Mouse (Mus musculus): ENCODE measurements at regions not wholly inside any gene's neighbourhood (a gene's known extent, or its start where the extent isn't known, plus 50 kb on each side); places are given as distances from the start of the nearest gene placed in this dataset.
A peak's percentile ranks its signal among the peaks of the same experiment; 100 is the strongest.

GRCm38 (mm10) chr1:43247609-43248008, 50.8 kb upstream of the Fhl2 start:
- no peak for DNase-seq

DNA sequence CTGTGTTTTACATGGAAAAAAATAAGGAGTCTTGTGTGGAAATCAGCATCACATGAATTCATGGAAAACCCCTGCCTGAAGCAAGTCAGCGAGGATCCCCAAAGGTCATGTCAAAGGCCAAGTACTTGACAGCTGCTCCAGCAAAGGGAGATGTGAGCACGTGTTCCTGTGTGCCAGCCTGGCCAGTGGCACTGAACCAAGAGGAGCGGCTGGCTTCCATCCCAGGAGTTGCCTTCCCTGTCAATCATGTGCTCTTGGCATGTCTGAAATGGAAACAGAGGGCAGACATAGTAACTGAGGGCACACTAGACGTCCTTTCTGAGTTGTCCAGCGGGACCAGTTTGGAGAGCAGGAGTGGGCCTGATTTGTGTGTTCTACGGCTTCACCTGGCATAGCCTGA, 53.5 kb upstream of the Fhl2 start:
- peak; percentile 83 for DNase-seq

GRCm38 (mm10) chr1:43251356-43251755, 54.6 kb upstream of the Fhl2 start:
- DNase-seq: no peak

DNA sequence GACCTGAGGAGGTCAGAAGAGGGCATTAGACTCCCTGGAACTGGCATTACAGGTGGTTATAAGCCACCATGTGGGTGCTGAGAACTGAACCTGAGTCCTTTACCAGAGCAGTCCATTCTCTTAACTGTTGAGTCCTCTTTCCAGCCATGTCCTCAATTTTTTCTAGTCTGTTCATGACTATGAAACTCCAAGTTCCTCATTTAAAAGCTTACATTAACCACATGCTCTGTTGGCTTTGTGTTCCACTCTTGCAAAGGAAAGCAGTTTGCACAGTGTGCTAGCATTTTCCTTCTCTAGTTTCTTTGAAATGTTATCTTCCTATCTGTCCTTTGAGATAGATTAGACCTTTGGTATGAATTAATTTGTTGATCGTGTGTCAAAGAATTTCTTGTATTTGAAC, 57.3 kb upstream of the Fhl2 start:
- DNase-seq: no peak

DNA sequence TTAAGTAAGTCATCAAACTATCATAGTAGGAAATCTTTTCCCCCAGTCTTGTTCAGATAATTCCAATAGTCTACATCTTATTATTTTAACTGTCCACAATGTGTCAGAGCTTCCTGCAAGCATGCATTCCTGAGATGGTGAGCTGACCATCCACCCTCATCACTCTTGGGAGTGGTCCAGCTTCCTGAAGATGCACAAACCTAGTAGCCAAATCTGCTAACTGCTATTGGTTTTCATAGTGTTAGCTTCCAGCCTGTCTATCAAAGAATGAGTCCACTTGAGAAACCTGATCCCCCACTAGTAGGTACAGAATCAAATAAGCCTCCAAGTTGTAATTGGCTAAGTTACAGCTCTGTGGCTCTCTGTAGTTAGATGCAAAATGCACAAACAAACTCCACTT, 59.3 kb upstream of the Fhl2 start:
- no peak for DNase-seq

DNA sequence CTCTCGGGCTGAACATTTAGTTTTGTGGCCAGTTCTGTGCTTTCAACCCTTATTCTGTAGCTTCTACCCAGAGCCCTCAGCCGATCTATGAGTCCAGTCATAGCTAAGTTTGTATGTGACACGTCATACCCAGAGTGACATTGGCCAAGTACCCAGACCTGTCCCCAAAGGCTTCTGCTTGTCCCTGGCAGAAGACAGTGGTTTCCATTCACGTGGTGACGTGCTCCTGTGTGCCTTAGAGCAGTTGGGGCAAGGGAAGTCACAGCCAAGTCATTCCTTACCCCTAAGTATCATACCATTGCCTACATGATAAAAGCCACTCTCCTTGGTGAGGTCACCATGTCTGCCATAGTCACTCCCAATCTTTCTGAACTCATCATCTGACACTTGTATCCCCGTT, 61.1 kb upstream of the Fhl2 start:
- no peak for DNase-seq

DNA sequence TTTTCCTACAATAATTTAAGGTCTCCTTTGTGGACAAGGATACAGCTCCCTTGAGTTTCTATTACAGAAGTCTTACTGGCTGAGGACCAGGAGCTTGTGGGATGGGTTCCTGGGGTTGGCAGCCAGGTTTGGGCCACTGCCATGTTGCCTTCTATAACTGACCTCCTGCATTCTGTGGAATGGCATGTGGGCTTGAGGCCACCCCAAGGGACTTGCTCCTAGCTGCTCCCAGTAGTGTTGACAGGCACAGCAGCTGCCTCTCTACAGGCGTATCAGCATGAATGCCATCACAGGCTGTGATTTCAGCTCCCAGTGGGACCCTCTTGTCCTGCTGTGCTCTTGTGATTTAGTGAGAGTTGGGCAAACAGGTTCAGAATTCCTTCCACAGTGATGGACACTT, 63.1 kb upstream of the Fhl2 start:
- peak; percentile 72 for DNase-seq

DNA sequence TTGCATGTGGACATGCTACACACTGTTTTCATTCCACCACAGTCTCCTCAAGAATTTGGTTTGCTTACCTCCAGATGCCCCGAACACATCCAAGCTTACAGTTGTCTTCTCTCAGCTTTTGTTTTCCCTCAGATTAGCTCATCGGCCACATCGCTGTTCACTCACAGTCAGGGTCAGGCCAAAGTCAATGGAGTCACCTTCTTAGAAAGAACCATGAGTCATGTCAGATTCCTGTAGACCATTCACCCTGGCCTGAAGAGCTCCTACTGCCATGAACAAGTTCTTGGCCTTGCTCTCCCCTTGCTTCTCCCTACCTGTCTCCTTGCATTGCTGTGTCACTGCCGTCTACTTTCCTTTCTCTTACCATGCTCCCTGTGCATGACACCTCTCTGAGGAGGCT, 63.7 kb upstream of the Fhl2 start:
- no peak for DNase-seq

GRCm38 (mm10) chr1:43264407-43264889, 67.7 kb upstream of the Fhl2 start:
- DNase-seq: peak; percentile 67

DNA sequence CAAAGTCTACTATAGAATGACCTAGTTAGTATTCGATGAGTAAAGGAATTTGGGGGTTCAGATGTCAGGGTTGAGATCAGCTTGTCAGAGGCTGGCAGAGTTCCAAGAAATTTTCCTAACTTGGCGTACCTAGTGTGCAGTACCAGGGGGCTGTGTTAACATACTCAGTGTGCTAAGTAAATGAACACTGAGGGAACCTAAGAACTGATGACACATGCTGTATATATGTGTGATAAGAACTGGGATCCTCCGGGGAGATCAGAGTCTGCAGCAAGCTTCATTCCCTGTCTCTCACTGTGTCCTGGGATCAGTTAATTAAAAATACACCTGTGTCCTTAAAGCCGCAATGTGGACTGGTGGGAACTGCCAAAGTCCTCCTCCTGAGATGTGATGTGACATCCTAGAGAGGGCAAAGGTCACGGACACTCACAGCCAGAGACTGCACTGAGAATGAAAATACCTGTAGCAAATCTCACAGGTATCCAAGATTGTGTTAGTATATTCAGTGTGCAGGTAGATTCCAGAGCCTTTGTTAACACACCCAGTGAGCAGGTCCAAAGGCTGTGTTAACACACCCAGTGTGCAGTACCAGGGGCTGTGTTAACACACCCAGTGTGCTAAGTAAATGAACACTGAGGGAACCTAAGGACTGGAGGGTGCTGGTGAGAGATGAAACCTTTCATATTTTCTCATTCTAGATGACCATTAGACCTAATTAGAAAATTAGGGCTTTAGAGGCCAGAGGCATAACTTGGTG, 69.1 kb upstream of the Fhl2 start:
- no peak for DNase-seq

DNA sequence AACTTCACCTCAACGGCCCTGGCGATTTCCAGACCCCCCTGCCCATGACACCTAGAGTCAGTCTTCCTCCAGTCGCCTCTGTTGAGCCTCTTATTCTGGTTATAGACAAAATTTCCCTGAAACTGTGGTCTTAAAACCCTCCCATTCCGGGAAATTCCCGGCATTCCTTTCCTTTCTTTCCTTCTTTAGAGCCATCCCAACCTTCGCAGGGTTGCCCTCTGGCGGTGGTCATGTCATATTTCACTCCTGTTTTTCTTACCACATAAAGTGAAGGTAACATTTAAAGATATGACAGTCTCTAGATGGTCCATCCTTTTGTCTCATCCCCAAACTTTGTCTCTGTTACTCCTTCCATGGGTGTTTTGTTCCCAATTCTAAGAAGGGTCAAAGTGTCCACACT, 72.9 kb upstream of the Fhl2 start:
- peak; percentile 23 for DNase-seq

DNA sequence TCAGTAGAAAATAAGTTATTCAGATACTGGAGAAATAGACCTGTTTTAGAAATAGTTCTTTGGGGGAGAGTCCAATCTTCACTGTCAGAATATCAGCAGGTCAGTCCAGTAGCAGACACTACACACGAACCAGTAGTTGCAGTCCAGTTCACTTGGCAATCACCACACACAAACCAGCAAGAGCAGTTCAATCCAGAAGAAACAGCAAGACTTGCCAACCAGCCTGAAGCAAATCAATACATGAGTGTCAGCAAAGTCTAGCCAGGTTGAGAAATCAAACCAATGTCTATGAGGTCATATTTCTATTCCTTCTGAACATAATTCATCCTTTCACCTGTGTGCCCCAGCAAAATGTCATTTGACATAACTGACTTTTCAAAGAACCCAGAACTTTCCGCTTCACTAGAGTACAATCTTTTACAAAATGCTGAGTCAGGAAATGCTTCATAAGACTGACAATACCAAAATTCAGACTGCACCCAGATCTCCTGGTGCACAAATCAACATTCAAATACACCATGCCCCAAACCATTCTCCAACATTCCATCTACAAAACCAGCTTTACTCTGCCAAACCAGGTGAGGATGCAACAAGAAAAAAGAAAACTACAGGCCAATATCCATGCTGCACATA, 76.6 kb upstream of the Fhl2 start:
- no peak for DNase-seq

- no peak for DNase-seq
Measured at GRCm38 (mm10) chr1:43291736-43292135, 95.0 kb upstream of the Fhl2 start.

GRCm38 (mm10) chr1:43292561-43292960, 95.8 kb upstream of the Fhl2 start:
- no peak for DNase-seq

DNA sequence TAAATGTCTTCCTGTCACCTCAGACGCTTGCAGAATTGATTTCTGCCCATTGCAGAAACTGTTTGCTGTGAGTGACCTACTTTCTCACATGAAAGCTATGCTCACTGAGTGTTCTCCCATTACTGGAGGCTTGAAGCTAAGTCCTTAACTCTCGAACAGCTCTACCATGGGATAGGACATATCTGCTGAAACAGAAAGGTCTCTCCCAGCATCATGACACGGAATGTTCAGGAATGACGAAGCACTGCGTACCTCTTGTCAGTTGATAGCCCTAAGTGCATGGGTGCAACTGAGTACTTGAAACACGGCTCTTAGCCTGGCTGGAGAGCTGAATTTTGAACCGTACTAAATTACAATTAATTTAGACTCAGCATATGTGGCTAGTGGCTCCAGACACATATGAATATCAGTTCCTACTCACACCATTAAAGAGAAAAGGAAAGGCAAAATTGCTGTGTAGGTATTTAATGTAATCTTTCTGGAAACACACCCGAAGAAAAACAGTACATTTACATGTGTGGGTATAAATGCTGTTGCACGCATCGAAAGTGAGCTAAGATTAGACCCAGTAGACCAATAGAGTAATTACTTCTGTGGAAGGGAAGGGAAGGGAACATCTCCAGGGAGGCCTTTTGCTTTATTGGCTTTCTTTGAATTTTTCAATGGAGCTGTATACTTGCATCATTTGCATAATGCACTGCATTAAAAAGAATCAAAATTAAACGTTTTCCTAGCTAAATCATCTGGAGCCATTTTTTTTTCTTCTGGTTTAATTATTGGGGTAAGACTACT, 97.6 kb upstream of the Fhl2 start:
- no peak for DNase-seq

DNA sequence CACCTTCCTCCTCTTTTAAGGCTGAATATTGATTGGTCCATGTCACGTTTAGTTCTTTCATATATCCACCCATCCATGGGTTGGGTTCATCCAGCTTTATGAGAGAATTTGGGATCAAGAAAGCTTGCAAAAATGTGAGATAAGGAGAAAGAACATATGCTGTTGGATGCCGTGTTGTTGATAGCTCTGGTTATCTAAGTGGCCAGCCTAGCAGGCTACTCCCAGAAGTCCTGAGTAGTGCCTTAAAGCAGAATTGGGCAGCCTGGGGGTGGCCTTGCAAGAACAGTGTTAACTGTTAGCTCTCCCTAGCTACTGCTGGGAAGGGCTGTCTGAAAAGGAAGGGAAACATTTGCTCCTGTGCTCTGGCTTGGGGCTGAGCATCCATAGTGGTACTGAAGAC, 100.8 kb upstream of the Fhl2 start:
- DNase-seq: no peak

DNA sequence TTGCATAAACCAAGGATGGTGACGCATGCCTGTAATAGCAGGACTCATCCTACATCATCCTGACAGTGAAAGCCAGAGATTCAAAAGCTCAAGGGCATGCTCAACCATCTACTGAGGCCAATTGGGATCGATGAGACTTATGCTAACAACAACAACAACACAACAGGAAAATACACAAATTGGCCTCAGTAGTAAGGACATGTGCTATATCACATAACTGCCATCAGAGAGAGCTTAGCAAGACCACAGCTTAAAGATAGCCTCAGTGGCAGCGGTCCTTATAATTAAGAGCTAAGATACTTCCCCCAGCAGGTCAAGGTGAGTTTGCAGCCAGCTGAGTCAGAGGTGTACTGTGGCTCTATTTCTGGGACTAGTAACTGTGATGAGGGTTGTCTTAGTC, 102.0 kb upstream of the Fhl2 start:
- no peak for DNase-seq

DNA sequence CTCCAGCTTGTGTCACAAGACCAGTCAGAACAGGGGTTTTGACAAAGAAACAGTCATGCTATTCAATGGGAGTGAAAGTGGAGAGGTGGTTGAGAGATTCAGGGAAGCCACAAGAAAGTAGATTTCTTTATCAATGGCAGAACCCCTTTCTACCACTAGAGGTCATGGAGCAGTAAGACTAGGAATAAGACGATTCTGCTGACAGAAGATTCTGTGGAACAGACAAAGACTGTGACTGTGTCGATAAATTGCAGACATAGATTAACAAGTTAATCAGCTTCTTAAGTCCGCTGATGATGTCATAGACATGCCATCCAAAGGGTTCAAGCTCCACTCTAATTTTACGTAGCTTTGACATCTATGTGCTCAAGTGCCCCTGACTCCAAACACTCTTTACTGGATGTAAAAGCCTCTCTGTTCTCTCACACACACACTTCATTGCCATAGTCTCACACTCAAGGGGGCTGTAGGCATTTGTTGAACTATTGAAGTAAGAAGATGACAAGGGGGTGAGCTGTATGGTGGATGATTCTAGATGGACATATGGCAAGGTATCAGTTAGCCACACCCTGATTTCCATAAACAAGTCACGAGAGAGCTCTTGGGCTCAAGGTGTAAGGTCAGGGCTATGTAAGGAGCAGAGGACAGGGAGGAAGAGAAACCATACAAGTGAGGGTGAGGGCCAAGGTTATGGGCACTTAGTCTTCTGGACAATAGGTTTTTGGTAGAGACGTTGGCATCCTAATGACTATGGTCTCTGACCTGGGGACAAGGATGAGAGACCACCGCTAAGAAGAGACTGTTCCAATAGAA, 102.9 kb upstream of the Fhl2 start:
- DNase-seq: no peak

GRCm38 (mm10) chr1:43300676-43301075, 103.9 kb upstream of the Fhl2 start:
- DNase-seq: no peak

GRCm38 (mm10) chr1:43301866-43302571, 105.2 kb upstream of the Fhl2 start:
- DNase-seq: no peak

GRCm38 (mm10) chr1:43302657-43303056, 105.9 kb upstream of the Fhl2 start:
- no peak for DNase-seq

Measured in gastrocnemius, postnatal 10 days (tissue).